Mouse (Mus musculus) heart, embryonic 12.5 days (tissue): ENCODE measurements around the gene Pomgnt2. TPM values are rescaled to one million over a fixed set of nuclear protein-coding genes. Genes with fewer than 3 reads are reported as not detected.
A peak's percentile ranks its signal among the peaks of the same experiment; 100 is the strongest.
"Not testable (repeated sequence)": the region's sequence is repeated elsewhere in the genome, so short reads cannot be mapped to it uniquely, and the experiment has no call there.

Experiments
- ATAC-seq: fragments of 200-750 bp; cut with Nextera tagmentation; 2 replicates; pipeline ENCODE4 v1.8.0; 2017; ENCODE audit warnings: moderate TSS enrichment, moderate library complexity; ENCODE audit not compliant: insufficient number of reproducible peaks, low FRiP score
- H3K27ac ChIP-seq: fragments of 300-500 bp; sonication (generic); 2 replicates; pipeline ENCODE4 v1.5.1; 2016; ENCODE audit warnings: mild to moderate bottlenecking, moderate library complexity; ENCODE audit not compliant: poor library complexity, severe bottlenecking
- H3K27me3 ChIP-seq: fragments of 300-500 bp; sonication (generic); replicated peaks from 2 replicates; pipeline ENCODE4 v1.6.1; 2016; ENCODE audit warnings: mild to moderate bottlenecking, moderate library complexity
- H3K36me3 ChIP-seq: fragments of 300-500 bp; sonication (generic); 2 replicates; pipeline ENCODE4 v1.6.1; 2016; ENCODE audit warnings: mild to moderate bottlenecking, moderate library complexity
- H3K4me1 ChIP-seq: fragments of 300-500 bp; sonication (generic); replicated peaks from 2 replicates; pipeline ENCODE4 v1.6.1; 2016; ENCODE audit warnings: mild to moderate bottlenecking
- H3K4me2 ChIP-seq: fragments of 300-500 bp; sonication (generic); 2 replicates; pipeline ENCODE4 v1.6.1; 2016; ENCODE audit warnings: mild to moderate bottlenecking, moderate library complexity
- H3K4me3 ChIP-seq: fragments of 300-500 bp; sonication (generic); 2 replicates; pipeline ENCODE4 v1.5.1; 2016; ENCODE audit warnings: mild to moderate bottlenecking
- H3K9ac ChIP-seq: fragments of 300-500 bp; sonication (generic); 2 replicates; pipeline ENCODE4 v1.6.1; 2016; ENCODE audit warnings: mild to moderate bottlenecking, moderate library complexity
- H3K9me3 ChIP-seq: fragments of 300-500 bp; sonication (generic); replicated peaks from 2 replicates; pipeline ENCODE4 v1.6.1; 2016; ENCODE audit warnings: mild to moderate bottlenecking, moderate library complexity
- WGBS: fragments of 180-500 bp; shearing (Covaris S2); methylation state at CpG from one replicate; pipeline ENCODE4 v1.1.7; 2016; 5-methylcytosine and 5-hydroxymethylcytosine counted together
- polyA plus RNA-seq: library from polyadenylated mRNA; unstranded; fragments of >200 nt; fragmentation: Nextera tagmentation; extraction: Ambion mirVana; gene quantifications from 2 replicates; pipeline ENCODE4 v1.2.1, GENCODE M21; 2016

Gene Pomgnt2
- polyA plus RNA-seq, 1 experiment from 2014 or later: 14.3 TPM

DNA sequence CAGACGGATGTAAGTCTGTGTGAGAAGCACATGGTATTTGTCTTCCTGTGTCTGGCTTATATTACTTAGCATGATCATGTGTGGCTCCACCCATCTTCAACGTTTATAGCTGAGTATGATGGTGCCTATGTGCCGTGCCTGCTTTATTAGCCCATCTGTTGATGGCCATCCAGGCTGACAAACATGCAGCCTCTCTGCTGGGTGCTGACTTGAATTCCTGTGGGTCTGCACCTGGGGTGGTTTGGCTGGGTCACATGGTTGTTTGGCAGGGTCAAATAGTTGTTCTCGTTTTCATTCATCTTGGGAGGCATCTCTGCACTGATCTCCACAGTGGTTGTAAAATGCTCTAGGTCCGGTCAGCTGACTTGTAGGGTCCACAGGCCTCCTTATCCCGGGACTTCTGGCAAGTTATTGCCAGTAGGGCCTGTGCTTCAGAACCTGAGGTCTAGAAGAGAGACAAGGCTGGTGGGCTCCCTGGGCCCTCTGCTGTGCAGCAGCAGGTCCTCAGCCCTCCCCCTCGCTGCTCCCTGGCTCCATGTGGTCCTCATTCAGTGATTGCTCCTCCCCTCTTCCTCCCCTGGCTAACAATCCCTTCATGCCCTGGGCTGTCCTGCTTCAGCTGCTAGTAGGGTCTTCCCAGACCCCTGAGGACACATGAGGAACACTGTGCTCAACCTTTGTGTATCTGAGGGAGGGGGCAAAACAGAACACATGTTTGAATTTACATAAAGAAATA lies 29.1 kb upstream of the Pomgnt2 start:
- no peak for ATAC-seq
- H3K4me1 ChIP-seq: peaks cover 59% of the 10 kb centered on the region

DNA sequence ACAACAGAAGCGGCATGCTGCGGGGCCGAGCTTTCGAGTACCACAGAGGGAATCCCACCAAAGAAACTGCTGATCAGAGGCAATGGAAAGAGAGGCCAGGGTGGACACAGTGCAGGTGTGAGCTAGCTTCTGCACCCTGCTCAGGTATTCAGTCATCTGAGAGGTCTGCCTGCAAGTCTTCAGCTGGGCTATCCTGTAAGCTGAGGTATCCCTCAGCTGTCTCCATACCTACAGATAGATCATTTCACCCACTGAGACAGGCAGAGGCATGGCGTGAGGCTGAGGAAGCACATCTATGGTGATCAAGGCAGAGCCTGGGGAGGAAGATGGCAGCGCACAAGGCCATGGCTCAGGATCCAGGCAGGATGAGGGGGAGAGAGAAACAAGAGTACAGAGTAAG lies 27.5 kb upstream of the Pomgnt2 start:
- Histone ChIP-seq H3K4me1 (peaks cover 59% of the 10 kb centered on the region), H3K27me3 (no peaks in the 10 kb centered on the region), H3K4me3 (no peak overlapping the region), H3K36me3 (no peaks in the 10 kb centered on the region), H3K4me2 (no peak overlapping the region), H3K27ac (0 out of 2 replicates have a peak overlapping the region, but pooled peaks have one; percentile 78), H3K9ac (no peak overlapping the region), H3K9me3 (no peaks in the 10 kb centered on the region)
- WGBS: 88% methylated on average over 6 of the region's 6 CpGs
- ATAC-seq: no peak

More for the DNA sequence above, 29.1 kb upstream of the Pomgnt2 start:
- 0 out of 2 replicates have a peak overlapping the region, but pooled peaks have one; percentile 59 for H3K27ac ChIP-seq
- H3K4me2 ChIP-seq: no peak overlapping the region
- H3K4me3 ChIP-seq: no peak overlapping the region
- no peak overlapping the region for H3K9ac ChIP-seq
- H3K27me3 ChIP-seq: no peaks in the 10 kb centered on the region
- H3K36me3 ChIP-seq: no peaks in the 10 kb centered on the region
- WGBS: 65% methylated on average over 7 of the region's 7 CpGs
- H3K9me3 ChIP-seq: no peaks in the 10 kb centered on the region

GRCm38 (mm10) chr9:122023873-122024272 lies 27.0 kb upstream of the Pomgnt2 start:
- Histone ChIP-seq H3K4me3 (no peak overlapping the region), H3K27ac (peak overlapping the region; percentile 78), H3K4me1 (peaks cover 62% of the 10 kb centered on the region), H3K9ac (no peak overlapping the region), H3K4me2 (no peak overlapping the region), H3K36me3 (no peaks in the 10 kb centered on the region), H3K27me3 (no peaks in the 10 kb centered on the region), H3K9me3 (no peaks in the 10 kb centered on the region)
- WGBS: 49% methylated on average over 5 of the region's 5 CpGs
- no peak for ATAC-seq

DNA sequence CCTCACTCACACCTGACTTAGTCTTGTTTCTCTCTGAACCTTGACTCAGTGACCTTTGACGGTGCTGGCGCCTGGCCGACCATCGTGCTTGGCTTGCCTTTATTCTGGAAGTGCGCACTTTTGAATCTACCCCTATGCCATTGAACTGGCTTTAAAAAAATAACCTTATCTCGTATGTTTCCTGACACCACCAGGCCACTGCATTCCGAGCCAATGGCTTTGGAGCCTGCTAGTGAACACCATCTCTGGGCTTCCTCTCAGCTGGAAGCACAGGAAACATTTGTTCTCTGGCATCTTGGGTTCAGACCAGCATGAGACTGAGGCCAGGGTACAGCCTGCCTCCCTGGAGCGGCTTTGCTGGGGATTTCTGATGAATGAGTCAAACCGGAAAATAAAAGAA lies 25.9 kb upstream of the Pomgnt2 start:
- ATAC-seq: peak; percentile 74
- no peaks in the 10 kb centered on the region for H3K9me3 ChIP-seq
- H3K4me1 ChIP-seq: peaks cover 51% of the 10 kb centered on the region
- WGBS: 36% methylated on average over 9 of the region's 9 CpGs
- no peak overlapping the region for H3K9ac ChIP-seq
- H3K4me3 ChIP-seq: no peak overlapping the region
- H3K4me2 ChIP-seq: no peak overlapping the region
- H3K36me3 ChIP-seq: no peaks in the 10 kb centered on the region
- peak overlapping the region; percentile 78; the same call in 1 of the 2 replicates for H3K27ac ChIP-seq
- no peaks in the 10 kb centered on the region for H3K27me3 ChIP-seq

GRCm38 (mm10) chr9:122021581-122021980 lies 24.7 kb upstream of the Pomgnt2 start:
- no peak for ATAC-seq
- Histone ChIP-seq H3K9ac (no peak overlapping the region), H3K4me2 (no peak overlapping the region), H3K36me3 (no peaks in the 10 kb centered on the region), H3K4me1 (peaks cover 39% of the 10 kb centered on the region), H3K4me3 (no peak overlapping the region), H3K9me3 (no peaks in the 10 kb centered on the region), H3K27me3 (no peaks in the 10 kb centered on the region), H3K27ac (no peak overlapping the region)
- WGBS: 86% methylated on average over 5 of the region's 5 CpGs

DNA sequence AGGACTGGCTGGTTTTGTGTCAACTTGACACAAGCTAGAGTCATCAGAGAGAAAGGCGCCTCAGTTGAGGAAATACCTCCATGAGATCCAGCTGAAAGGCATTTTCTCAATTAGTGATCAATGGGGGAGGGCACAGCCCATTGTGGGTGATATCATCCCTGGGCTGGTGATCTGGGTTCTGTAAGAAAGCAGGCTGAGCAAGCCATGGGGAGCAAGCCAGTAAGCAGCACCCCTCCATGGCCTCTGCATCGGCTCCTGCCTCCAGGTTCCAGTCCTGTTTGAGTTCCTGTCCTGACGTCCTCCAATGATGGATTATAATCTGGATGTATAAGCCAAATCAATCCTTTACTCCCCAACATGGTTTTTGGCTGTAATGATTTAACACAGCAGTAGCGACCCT lies 24.3 kb upstream of the Pomgnt2 start:
- ATAC-seq, H3K36me3 ChIP-seq: not testable (repeated sequence)

DNA sequence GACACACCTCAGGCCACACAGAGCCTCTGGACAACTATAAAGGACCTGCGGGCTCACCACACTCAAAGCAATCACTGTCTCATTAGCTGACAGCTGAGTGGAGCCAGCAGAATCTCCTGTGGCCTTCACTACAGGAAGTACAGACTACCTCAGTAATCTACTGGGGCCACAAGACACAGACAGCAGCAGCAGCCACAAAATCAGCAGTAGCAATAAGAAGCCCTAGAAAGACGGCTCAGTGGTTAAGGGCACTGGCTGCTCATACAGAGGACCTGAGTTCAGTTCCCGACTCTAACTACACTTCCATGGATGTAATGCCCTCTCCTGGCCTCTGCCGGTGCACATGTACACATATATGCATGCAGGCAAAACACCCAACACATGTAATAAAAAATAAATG lies 23.4 kb upstream of the Pomgnt2 start:
- no peak overlapping the region for H3K4me2 ChIP-seq
- H3K4me3 ChIP-seq: no peak overlapping the region
- no peak overlapping the region for H3K9ac ChIP-seq
- no peaks in the 10 kb centered on the region for H3K27me3 ChIP-seq
- no peak overlapping the region for H3K27ac ChIP-seq
- no peak for ATAC-seq
- peaks cover 30% of the 10 kb centered on the region for H3K4me1 ChIP-seq
- no peaks in the 10 kb centered on the region for H3K9me3 ChIP-seq
- WGBS: 81% methylated on average over 4 of the region's 4 CpGs
- no peaks in the 10 kb centered on the region for H3K36me3 ChIP-seq

More for the DNA sequence above, 24.3 kb upstream of the Pomgnt2 start:
- H3K9me3 ChIP-seq, H3K4me2 ChIP-seq, H3K4me3 ChIP-seq, H3K9ac ChIP-seq, H3K27ac ChIP-seq, H3K27me3 ChIP-seq: not testable (repeated sequence)
- 85% methylated on average over 4 of the region's 4 CpGs for WGBS
- H3K4me1 ChIP-seq: peaks cover 37% of the 10 kb centered on the region

GRCm38 (mm10) chr9:122018782-122019395 lies 22.0 kb upstream of the Pomgnt2 start:
- Histone ChIP-seq H3K36me3 (no peaks in the 10 kb centered on the region), H3K4me2 (peak overlapping the region; percentile 9; the same call in 1 of the 2 replicates), H3K9ac (0 out of 2 replicates have a peak overlapping the region, but pooled peaks have one; percentile 5), H3K4me3 (no peak overlapping the region), H3K9me3 (no peaks in the 10 kb centered on the region), H3K27me3 (no peaks in the 10 kb centered on the region), H3K27ac (peak overlapping the region; percentile 20; the same call in 1 of the 2 replicates), H3K4me1 (peaks cover 23% of the 10 kb centered on the region)
- WGBS: 13% methylated on average over 8 of the region's 8 CpGs
- ATAC-seq: peak; percentile 17

- Histone ChIP-seq H3K27me3 (no peaks in the 10 kb centered on the region), H3K9me3 (no peaks in the 10 kb centered on the region), H3K36me3 (no peaks in the 10 kb centered on the region), H3K4me1 (peaks cover 15% of the 10 kb centered on the region), H3K4me2 (no peak overlapping the region), H3K4me3 (no peak overlapping the region), H3K27ac (no peak overlapping the region), H3K9ac (no peak overlapping the region)
- WGBS: 78% methylated on average over 5 of the region's 5 CpGs
- ATAC-seq: no peak
These were observed 21.2 kb upstream of the Pomgnt2 start for GRCm38 (mm10) chr9:122018079-122018478.

- peaks cover 12% of the 10 kb centered on the region for H3K4me1 ChIP-seq
- H3K27me3 ChIP-seq: no peaks in the 10 kb centered on the region
- no peaks in the 10 kb centered on the region for H3K36me3 ChIP-seq
- WGBS: 19% methylated on average over 10 of the region's 10 CpGs
- no peak overlapping the region for H3K4me2 ChIP-seq
- ATAC-seq: no peak; the same call in 1 of the 2 replicates
- no peak overlapping the region for H3K4me3 ChIP-seq
- H3K27ac ChIP-seq: no peak overlapping the region
- H3K9me3 ChIP-seq: no peaks in the 10 kb centered on the region
- H3K9ac ChIP-seq: no peak overlapping the region
These were observed 17.3 kb upstream of the Pomgnt2 start for GRCm38 (mm10) chr9:122014241-122014667.

GRCm38 (mm10) chr9:122013629-122014028 lies 16.7 kb upstream of the Pomgnt2 start:
- 71% methylated on average over 4 of the region's 4 CpGs for WGBS
- Histone ChIP-seq H3K4me2 (no peak overlapping the region), H3K4me1 (peaks cover 8% of the 10 kb centered on the region; the same call in 1 of the 2 replicates), H3K4me3 (no peak overlapping the region), H3K9me3 (no peaks in the 10 kb centered on the region), H3K27me3 (no peaks in the 10 kb centered on the region), H3K27ac (no peak overlapping the region), H3K36me3 (no peaks in the 10 kb centered on the region), H3K9ac (no peak overlapping the region)
- no peak for ATAC-seq
